Mouse (Mus musculus) midbrain, embryonic 13.5 days (tissue): ENCODE measurements around the gene Enox1. TPM values are rescaled to one million over a fixed set of nuclear protein-coding genes. Genes with fewer than 3 reads are reported as not detected.

Experiments used
- ATAC-seq: fragments of 200-750 bp; cut with Nextera tagmentation; 2 replicates; pipeline ENCODE4 v1.8.0; 2017; ENCODE audit warnings: mild to moderate bottlenecking, moderate TSS enrichment, moderate library complexity
- H3K27ac ChIP-seq: fragments of 300-500 bp; sonication (generic); 2 replicates; pipeline ENCODE4 v1.5.1; 2015; ENCODE audit warnings: inconsistent platforms, mild to moderate bottlenecking, moderate library complexity
- H3K27me3 ChIP-seq: fragments of 300-500 bp; sonication (generic); 2 replicates; pipeline ENCODE4 v1.6.1; 2015; ENCODE audit warnings: mild to moderate bottlenecking, inconsistent platforms
- H3K36me3 ChIP-seq: fragments of 300-500 bp; sonication (generic); 2 replicates; pipeline ENCODE4 v1.6.1; 2015; ENCODE audit warnings: mild to moderate bottlenecking, inconsistent platforms
- H3K4me1 ChIP-seq: fragments of 300-500 bp; sonication (generic); replicated peaks from 2 replicates; pipeline ENCODE4 v1.6.1; 2015; ENCODE audit warnings: inconsistent platforms
- H3K4me2 ChIP-seq: fragments of 300-500 bp; sonication (generic); replicated peaks from 2 replicates; pipeline ENCODE4 v1.6.1; 2015; ENCODE audit warnings: moderate library complexity, mild to moderate bottlenecking, inconsistent platforms
- H3K4me3 ChIP-seq: fragments of 300-500 bp; sonication (generic); replicated peaks from 2 replicates; pipeline ENCODE4 v1.5.1; 2015; ENCODE audit warnings: mild to moderate bottlenecking, inconsistent platforms
- H3K9ac ChIP-seq: fragments of 300-500 bp; sonication (generic); replicated peaks from 2 replicates; pipeline ENCODE4 v1.6.1; 2015; ENCODE audit warnings: mild to moderate bottlenecking, inconsistent platforms
- H3K9me3 ChIP-seq: fragments of 300-500 bp; sonication (generic); 2 replicates; pipeline ENCODE4 v1.6.1; 2016; ENCODE audit warnings: mild to moderate bottlenecking, inconsistent platforms
- WGBS: fragments of 180-500 bp; shearing (Covaris S2); methylation state at CpG from one replicate; pipeline ENCODE4 v1.1.7; 2015; 5-methylcytosine and 5-hydroxymethylcytosine counted together
- polyA plus RNA-seq: library from polyadenylated mRNA; unstranded; fragments of >200 nt; fragmentation: Nextera tagmentation; extraction: Ambion mirVana; gene quantifications from 2 replicates; pipeline ENCODE4 v1.2.1, GENCODE M21; 2015

Enox1 gene
- polyA plus RNA-seq, 1 experiment from 2014 or later, result 44.0 TPM

GRCm38 (mm10) chr14:77439426-77439825 is 282.9 kb downstream of the Enox1 start:
- Histone ChIP-seq H3K4me3 (no peak overlapping the region), H3K27me3 (no peaks in the 10 kb centered on the region), H3K27ac (no peak overlapping the region), H3K9me3 (no peaks in the 10 kb centered on the region), H3K4me2 (no peak overlapping the region), H3K36me3 (peaks cover 3% of the 10 kb centered on the region; the same call in 1 of the 2 replicates), H3K4me1 (no peaks in the 10 kb centered on the region), H3K9ac (no peak overlapping the region)
- 88% methylated on average over 5 of the region's 5 CpGs for WGBS
- ATAC-seq, result no peak

- 88% methylated on average over 7 of the region's 7 CpGs for WGBS
- Histone ChIP-seq H3K4me3 (no peak overlapping the region), H3K4me1 (no peaks in the 10 kb centered on the region), H3K9ac (no peak overlapping the region), H3K4me2 (no peak overlapping the region), H3K36me3 (peaks cover 3% of the 10 kb centered on the region; the same call in 1 of the 2 replicates), H3K9me3 (no peaks in the 10 kb centered on the region), H3K27me3 (no peaks in the 10 kb centered on the region), H3K27ac (no peak overlapping the region)
- ATAC-seq, result no peak
Measured at GRCm38 (mm10) chr14:77440805-77441204, 284.2 kb downstream of the Enox1 start.

- H3K27me3 ChIP-seq, result no peaks in the 10 kb centered on the region
- no peaks in the 10 kb centered on the region for H3K9me3 ChIP-seq
- no peak overlapping the region for H3K27ac ChIP-seq
- H3K4me2 ChIP-seq, result no peak overlapping the region
- no peak for ATAC-seq
- no peak overlapping the region for H3K9ac ChIP-seq
- 91% methylated on average over 6 of the region's 6 CpGs for WGBS
- H3K4me1 ChIP-seq, result no peaks in the 10 kb centered on the region
- no peak overlapping the region for H3K4me3 ChIP-seq
- peaks cover 3% of the 10 kb centered on the region; the same call in 1 of the 2 replicates for H3K36me3 ChIP-seq
Measured at GRCm38 (mm10) chr14:77441541-77441940, 285.0 kb downstream of the Enox1 start.

GRCm38 (mm10) chr14:77448001-77448400 is 291.4 kb downstream of the Enox1 start:
- 80% methylated on average over 4 of the region's 4 CpGs for WGBS

GRCm38 (mm10) chr14:77451916-77452315 is 295.4 kb downstream of the Enox1 start:
- ATAC-seq, result 0 out of 2 replicates have a peak, but pooled peaks have one; percentile 34
- H3K4me1 ChIP-seq, result peaks cover 4% of the 10 kb centered on the region; the same call in 1 of the 2 replicates
- H3K36me3 ChIP-seq, result no peaks in the 10 kb centered on the region
- H3K4me3 ChIP-seq, result no peak overlapping the region
- no peak overlapping the region for H3K9ac ChIP-seq
- H3K27ac ChIP-seq, result no peak overlapping the region
- no peaks in the 10 kb centered on the region for H3K27me3 ChIP-seq
- 82% methylated on average over 4 of the region's 4 CpGs for WGBS
- H3K4me2 ChIP-seq, result no peak overlapping the region
- H3K9me3 ChIP-seq, result no peaks in the 10 kb centered on the region

More at GRCm38 (mm10) chr14:77448001-77448400, 291.4 kb downstream of the Enox1 start:
- H3K27me3 ChIP-seq, result no peaks in the 10 kb centered on the region
- no peak overlapping the region for H3K4me3 ChIP-seq
- H3K9me3 ChIP-seq, result no peaks in the 10 kb centered on the region
- H3K36me3 ChIP-seq, result peaks cover 3% of the 10 kb centered on the region; the same call in 1 of the 2 replicates
- no peak overlapping the region for H3K27ac ChIP-seq
- no peak for ATAC-seq
- no peaks in the 10 kb centered on the region for H3K4me1 ChIP-seq
- no peak overlapping the region for H3K4me2 ChIP-seq
- H3K9ac ChIP-seq, result no peak overlapping the region

GRCm38 (mm10) chr14:77456066-77456465 is 299.5 kb downstream of the Enox1 start:
- Histone ChIP-seq H3K27me3 (no peaks in the 10 kb centered on the region), H3K4me2 (no peak overlapping the region), H3K9me3 (no peaks in the 10 kb centered on the region), H3K27ac (no peak overlapping the region), H3K4me3 (no peak overlapping the region), H3K4me1 (peaks cover 10% of the 10 kb centered on the region), H3K36me3 (no peaks in the 10 kb centered on the region), H3K9ac (no peak overlapping the region)
- no peak for ATAC-seq
- WGBS, result 59% methylated on average over 3 of the region's 3 CpGs

- H3K4me2 ChIP-seq, result no peak overlapping the region
- no peaks in the 10 kb centered on the region for H3K9me3 ChIP-seq
- H3K36me3 ChIP-seq, result no peaks in the 10 kb centered on the region
- H3K9ac ChIP-seq, result no peak overlapping the region
- no peak for ATAC-seq
- H3K27me3 ChIP-seq, result no peaks in the 10 kb centered on the region
- WGBS, result 86% methylated on average over 7 of the region's 7 CpGs
- peaks cover 10% of the 10 kb centered on the region for H3K4me1 ChIP-seq
- no peak overlapping the region for H3K4me3 ChIP-seq
- H3K27ac ChIP-seq, result no peak overlapping the region
Measured at GRCm38 (mm10) chr14:77456876-77457275, 300.3 kb downstream of the Enox1 start.

- Histone ChIP-seq H3K36me3 (no peaks in the 10 kb centered on the region), H3K27ac (no peak overlapping the region; the same call in 1 of the 2 replicates), H3K9me3 (no peaks in the 10 kb centered on the region), H3K4me2 (no peak overlapping the region), H3K9ac (no peak overlapping the region), H3K4me1 (peaks cover 10% of the 10 kb centered on the region), H3K4me3 (no peak overlapping the region), H3K27me3 (no peaks in the 10 kb centered on the region)
- ATAC-seq, result no peak
- WGBS, result 28% methylated on average over 9 of the region's 9 CpGs
Measured at GRCm38 (mm10) chr14:77458217-77458616, 301.7 kb downstream of the Enox1 start.

- no peaks in the 10 kb centered on the region for H3K9me3 ChIP-seq
- H3K9ac ChIP-seq, result no peak overlapping the region
- H3K36me3 ChIP-seq, result no peaks in the 10 kb centered on the region
- H3K4me3 ChIP-seq, result no peak overlapping the region
- no peak overlapping the region for H3K4me2 ChIP-seq
- H3K4me1 ChIP-seq, result no peaks in the 10 kb centered on the region
- no peak overlapping the region for H3K27ac ChIP-seq
- no peak for ATAC-seq
- no peaks in the 10 kb centered on the region for H3K27me3 ChIP-seq
- 93% methylated on average over 4 of the region's 4 CpGs for WGBS
Measured at GRCm38 (mm10) chr14:77463919-77464318, 307.4 kb downstream of the Enox1 start.

- Histone ChIP-seq H3K9ac (no peak overlapping the region), H3K36me3 (no peaks in the 10 kb centered on the region), H3K27me3 (no peaks in the 10 kb centered on the region), H3K4me1 (peaks cover under 1% of the 10 kb centered on the region; the same call in 1 of the 2 replicates), H3K9me3 (no peaks in the 10 kb centered on the region), H3K4me3 (no peak overlapping the region), H3K4me2 (no peak overlapping the region), H3K27ac (no peak overlapping the region)
- 92% methylated on average over 4 of the region's 4 CpGs for WGBS
- no peak for ATAC-seq
Measured at GRCm38 (mm10) chr14:77464782-77465181, 308.2 kb downstream of the Enox1 start.

GRCm38 (mm10) chr14:77470577-77470976 is 314.0 kb downstream of the Enox1 start:
- no peak overlapping the region for H3K4me3 ChIP-seq
- peak; percentile 45; the same call in 1 of the 2 replicates for ATAC-seq
- no peaks in the 10 kb centered on the region for H3K27me3 ChIP-seq
- H3K9ac ChIP-seq, result no peak overlapping the region
- no peaks in the 10 kb centered on the region for H3K36me3 ChIP-seq
- H3K4me1 ChIP-seq, result peaks cover 17% of the 10 kb centered on the region
- WGBS, result 29% methylated on average over 3 of the region's 3 CpGs
- no peak overlapping the region for H3K4me2 ChIP-seq
- H3K9me3 ChIP-seq, result no peaks in the 10 kb centered on the region
- peak overlapping the region; percentile 25 for H3K27ac ChIP-seq

- Histone ChIP-seq H3K9ac (no peak overlapping the region), H3K9me3 (no peaks in the 10 kb centered on the region), H3K4me1 (peaks cover 23% of the 10 kb centered on the region), H3K27ac (peak overlapping the region; percentile 60; the same call in 1 of the 2 replicates), H3K4me3 (no peak overlapping the region), H3K27me3 (no peaks in the 10 kb centered on the region), H3K4me2 (no peak overlapping the region), H3K36me3 (no peaks in the 10 kb centered on the region)
- ATAC-seq, result no peak
- WGBS, result 92% methylated on average over 4 of the region's 4 CpGs
Measured at GRCm38 (mm10) chr14:77473501-77473900, 316.9 kb downstream of the Enox1 start.

GRCm38 (mm10) chr14:77474026-77474425 is 317.5 kb downstream of the Enox1 start:
- Histone ChIP-seq H3K9ac (no peak overlapping the region), H3K4me2 (no peak overlapping the region), H3K4me1 (peaks cover 23% of the 10 kb centered on the region), H3K27ac (peak overlapping the region; percentile 60; the same call in 1 of the 2 replicates), H3K36me3 (no peaks in the 10 kb centered on the region), H3K9me3 (no peaks in the 10 kb centered on the region), H3K27me3 (no peaks in the 10 kb centered on the region), H3K4me3 (no peak overlapping the region)
- 64% methylated on average over 5 of the region's 5 CpGs for WGBS
- ATAC-seq, result peak; percentile 51; the same call in 1 of the 2 replicates
